Mouse (Mus musculus): ENCODE results near the gene Dcaf15.

Gene Dcaf15

GRCm38 (mm10) chr8:84104697-84105609 lies at the start of gene Dcaf15:
Gene Dcaf15 (minus strand): TSS chr8:84104768.
- DNase-seq = peak; percentile 99

DNA sequence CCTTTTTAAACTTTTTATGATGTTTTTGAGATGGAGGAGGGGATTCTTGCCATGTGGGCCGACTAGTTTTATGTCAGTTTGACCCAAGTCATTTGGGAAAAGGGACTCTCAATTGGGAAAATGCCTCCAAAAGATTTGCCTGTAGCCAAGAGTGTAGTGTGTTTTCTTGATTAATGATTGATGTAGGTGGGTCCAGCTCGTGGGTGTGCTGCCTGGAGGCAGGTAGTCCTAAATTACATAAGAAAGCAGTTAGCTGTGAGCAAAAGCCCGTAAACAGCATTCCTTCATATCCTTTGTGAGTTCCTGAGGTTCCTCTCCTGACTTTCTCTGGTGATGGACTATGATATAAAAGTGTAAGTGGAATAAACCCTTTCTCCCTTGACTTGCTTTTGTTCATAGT lies 44.6 kb upstream of the Dcaf15 start:
- peak; percentile 56 for DNase-seq

GRCm38 (mm10) chr8:84148531-84148850 lies 43.9 kb upstream of the Dcaf15 start:
- DNase-seq = peak; percentile 32

- peak; percentile 97 for DNase-seq
Measured at GRCm38 (mm10) chr8:84147769-84148530, 43.4 kb upstream of the Dcaf15 start, which contains the start of the genes Cc2d1a and 4930432K21Rik. Gene Cc2d1a (minus strand): TSS chr8:84147936. Gene 4930432K21Rik (plus strand): TSS chr8:84148025.

- DNase-seq = peak; percentile 57
Measured at GRCm38 (mm10) chr8:84147324-84147766, 42.8 kb upstream of the Dcaf15 start.

DNA sequence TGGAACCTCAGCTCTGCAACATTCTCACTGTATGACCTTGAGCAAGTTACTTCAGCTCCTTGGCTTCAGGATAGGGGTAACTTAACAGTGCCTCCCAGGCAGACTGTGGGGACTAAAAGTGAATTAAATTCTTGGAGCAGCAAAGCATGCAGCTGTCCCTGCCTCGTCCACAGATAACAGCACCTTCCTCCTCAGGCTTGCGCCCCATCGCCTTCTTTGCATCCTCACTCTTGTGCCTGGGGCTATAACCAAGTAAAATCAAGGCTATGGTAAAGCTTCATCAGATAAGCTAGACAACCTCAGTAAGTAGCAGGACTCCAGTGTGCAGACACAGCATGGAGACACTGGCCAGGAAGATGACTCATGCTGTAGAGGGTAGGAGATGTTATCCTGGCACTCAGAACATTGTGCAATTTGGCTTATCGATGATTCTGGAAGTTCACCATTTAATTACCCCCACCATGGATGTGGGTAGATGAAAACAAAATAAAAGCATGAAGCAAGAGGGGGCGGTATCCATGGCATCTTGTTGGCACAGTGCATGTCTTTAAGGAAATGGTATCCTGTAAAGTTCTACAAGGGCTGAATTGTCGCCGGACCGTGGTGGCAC lies 40.2 kb upstream of the Dcaf15 start:
- no peak for DNase-seq

DNA sequence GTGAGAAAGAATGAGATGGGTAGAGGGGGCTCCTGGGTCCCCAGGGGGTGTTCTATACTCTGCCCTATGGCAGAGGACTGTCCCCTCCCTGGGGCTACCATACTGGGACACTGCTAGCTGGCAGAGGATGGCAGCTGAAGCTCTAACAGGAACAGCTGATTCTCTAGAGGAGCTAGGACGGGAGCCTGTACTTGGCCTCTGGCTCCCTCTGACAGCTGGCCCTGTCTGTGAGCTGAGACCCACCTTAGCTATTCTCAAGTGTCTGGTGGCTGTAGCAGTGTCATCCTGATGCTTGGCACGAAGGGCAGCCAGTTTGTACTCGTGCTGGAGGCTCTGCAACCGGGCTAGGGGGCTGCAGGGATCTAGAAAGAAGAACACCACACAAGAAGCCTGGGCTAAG lies 36.3 kb upstream of the Dcaf15 start:
- no peak for DNase-seq

DNA sequence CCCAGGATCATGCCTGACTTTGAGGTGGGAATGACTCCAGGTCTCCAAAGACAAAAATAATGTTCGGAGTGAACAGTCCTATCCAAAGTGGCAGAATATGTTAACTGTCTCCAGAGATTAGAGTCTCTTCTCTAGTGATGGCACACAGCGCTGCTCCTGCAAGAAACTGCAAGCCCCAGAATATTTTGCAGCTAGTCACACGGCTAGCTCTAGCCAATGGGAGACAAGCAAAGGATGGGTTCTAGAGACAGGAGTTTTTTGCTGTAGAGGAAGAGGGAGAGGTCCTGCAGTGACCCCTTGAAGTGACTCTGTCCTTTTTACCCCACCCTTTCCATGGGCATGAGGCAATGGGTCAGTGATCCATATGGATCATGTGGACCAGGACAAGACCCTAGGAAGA lies 33.3 kb upstream of the Dcaf15 start:
- no peak for DNase-seq

- DNase-seq = no peak
Measured at GRCm38 (mm10) chr8:84132225-84132624, 27.7 kb upstream of the Dcaf15 start.

- DNase-seq = peak; percentile 56
Measured at GRCm38 (mm10) chr8:84130806-84131205, 26.2 kb upstream of the Dcaf15 start.

DNA sequence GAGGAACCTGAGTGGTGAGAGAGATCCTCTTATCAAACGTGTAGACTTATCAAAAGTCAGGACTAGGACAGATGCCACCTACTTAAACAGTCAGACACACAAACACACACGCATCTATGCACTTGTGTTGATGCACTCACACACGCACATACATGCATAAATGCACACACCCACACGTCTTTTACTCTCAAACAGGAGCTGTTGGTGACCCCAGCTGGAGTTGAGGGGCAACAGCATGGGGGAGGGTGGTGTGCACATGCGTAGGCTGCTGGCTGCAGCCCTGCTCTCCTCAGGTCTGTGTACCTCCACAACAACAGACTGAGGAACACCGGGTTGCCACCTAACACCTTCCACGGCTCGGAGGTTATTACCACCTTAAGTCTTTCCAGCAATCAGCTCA lies 23.7 kb upstream of the Dcaf15 start:
- DNase-seq = no peak

DNA sequence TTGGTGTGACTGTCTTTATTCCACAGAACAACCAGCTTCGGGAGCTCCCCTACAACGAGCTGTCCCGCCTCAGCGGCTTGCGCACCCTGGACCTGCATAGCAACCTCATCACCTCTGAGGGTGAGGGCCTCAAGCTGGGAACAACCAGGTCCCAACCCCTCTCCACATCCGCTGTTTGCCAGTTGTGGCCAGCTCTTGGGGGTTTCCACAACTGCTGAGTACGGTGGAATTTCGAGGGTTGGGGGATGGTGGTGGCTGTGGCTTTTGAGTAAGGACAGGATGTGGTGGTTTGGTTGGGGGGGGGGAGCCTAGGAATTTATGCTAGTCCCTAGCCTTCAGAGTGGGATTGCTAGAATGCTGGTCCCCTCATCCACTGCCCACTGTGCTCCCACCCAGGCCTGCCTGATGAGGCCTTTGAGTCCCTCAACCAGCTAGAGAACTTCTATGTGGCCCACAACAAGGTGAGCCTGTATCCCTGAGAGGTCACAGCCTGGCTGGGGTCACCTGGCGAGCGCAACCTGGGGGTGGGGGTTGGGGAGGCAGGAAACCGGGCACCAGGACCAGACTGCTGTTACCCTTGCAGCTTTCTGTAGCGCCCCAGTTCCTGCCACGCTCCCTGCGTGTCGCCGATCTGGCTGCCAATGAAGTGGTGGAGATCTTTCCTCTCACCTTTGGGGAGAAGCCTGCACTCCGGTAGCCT lies 22.8 kb upstream of the Dcaf15 start:
- no peak for DNase-seq

GRCm38 (mm10) chr8:84126742-84127141 lies 22.2 kb upstream of the Dcaf15 start:
- no peak for DNase-seq

- no peak for DNase-seq
Measured at GRCm38 (mm10) chr8:84125656-84126055, 21.1 kb upstream of the Dcaf15 start, which contains the start of gene Podnl1. Gene Podnl1 (plus strand): TSS chr8:84125989.

DNA sequence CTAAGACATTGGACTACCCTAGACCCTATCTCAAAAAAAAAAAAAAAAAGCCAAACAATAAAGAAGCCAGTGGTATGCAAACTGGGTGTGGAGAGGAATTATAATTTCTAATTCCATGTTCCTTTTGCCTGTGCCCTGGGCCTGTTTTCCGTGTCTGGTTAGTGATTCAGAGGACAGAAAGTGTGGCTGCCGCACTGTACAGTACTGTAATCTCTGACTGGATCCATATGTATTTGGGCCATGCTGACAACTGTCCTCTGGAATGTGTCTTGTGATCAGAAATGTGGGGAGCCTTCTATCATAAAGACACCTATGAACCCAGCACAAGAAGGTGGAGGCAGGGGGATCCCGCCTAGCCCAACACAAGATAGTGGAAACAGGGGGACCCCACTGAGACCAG lies 17.6 kb upstream of the Dcaf15 start:
- DNase-seq = no peak

- no peak for DNase-seq
Measured at GRCm38 (mm10) chr8:84115646-84116045, 11.1 kb upstream of the Dcaf15 start.

GRCm38 (mm10) chr8:84106216-84107040 lies 1.9 kb upstream of the Dcaf15 start:
- DNase-seq = no peak

GRCm38 (mm10) chr8:84105676-84106075 lies 1.1 kb upstream of the Dcaf15 start:
- no peak for DNase-seq

DNA sequence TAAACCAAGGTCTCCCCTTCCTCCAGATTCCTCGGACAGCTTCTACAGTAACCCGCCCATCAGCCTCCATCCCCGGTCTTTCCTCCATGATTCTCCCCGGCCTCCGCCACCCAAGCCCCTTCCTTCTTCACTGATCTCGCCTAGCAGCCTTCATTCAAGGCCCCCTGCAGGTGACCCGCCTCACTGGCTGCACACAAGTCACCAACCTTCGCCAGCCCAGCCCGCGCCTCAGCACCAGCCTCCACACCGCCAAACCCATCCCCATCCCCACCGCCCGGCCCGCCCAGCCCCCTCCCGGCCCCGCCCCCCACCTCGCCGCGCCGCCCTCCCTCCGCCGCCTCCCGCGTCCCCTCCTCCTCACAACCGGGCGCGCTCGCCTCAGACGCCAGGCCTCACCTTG lies 347 bp downstream of the Dcaf15 start:
- DNase-seq = peak; percentile 62

- DNase-seq = peak; percentile 79
Measured at GRCm38 (mm10) chr8:84103601-84104000, 967 bp downstream of the Dcaf15 start.

- DNase-seq = peak; percentile 68
Measured at GRCm38 (mm10) chr8:84101476-84102270, 2.9 kb downstream of the Dcaf15 start.
